Mouse (Mus musculus): ENCODE measurements at regions not wholly inside any gene's neighbourhood (a gene's known extent, or its start where the extent isn't known, plus 50 kb on each side); places are given as distances from the start of the nearest gene placed in this dataset.

DNA sequence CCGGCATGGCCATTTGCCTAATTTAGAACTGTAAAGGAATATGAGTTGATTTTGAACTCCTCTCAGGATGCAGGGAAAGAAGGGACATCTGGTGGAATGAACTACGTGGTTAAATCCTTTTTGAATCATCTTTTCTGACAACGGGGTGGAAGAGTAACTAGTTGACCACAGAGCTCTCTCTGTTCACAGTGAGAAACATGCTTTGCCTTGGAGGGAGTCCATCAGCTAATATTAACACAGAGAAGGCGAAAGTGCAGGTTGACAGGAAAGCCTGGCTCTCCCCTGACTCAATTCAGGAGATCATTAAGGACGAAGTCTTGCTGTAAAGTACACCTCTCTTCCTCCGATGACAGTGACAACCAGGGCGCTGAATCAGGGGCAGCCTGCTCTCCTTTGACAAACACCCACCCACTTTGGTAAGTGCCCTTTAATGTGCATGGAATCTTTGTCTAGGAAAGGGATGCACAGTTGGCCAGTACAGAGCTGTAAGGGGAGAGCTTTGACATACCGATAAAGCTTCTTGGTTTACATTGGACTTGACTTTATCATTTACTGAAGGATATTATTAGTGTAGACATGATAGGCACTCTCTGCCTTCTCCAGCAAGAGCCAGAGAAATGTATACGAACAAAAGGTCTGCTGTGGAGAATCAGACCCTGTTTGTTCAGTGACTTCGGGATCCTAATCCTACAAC lies 480.3 kb downstream of the Gm10295 start:
- no peak for DNase-seq (ENCODE audit: low spot score)

DNA sequence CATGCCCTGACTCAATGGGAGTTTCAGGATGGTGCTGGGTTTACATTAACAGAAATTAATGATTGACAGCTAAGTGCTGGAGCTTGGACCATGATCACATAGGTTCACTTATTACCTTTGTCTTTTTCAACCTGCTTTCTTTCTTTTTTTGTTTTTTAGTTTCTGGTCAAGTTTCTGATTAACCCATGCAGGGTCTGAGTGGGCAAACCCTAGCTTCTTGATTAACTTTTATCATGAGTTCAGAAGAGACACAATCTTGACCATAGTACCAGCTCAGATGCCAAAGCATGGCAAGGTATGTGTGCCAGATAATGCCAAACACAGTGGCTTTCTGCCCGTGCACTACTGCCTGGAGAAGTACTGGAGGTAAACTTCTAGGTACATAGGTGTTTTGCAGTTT lies 482.2 kb downstream of the Gm10295 start:
- WGBS, result 78% methylated on average over 1 of the region's 1 CpGs
- Histone ChIP-seq H3K27me3 (ENCODE audit: low read depth, poor library complexity, severe bottlenecking) (no peaks in the 10 kb centered on the region), H3K4me1 (peaks cover 9% of the 10 kb centered on the region), H3K27ac (replicated peaks) (no peak overlapping the region), H3K9me3 (replicated peaks) (no peaks in the 10 kb centered on the region), H3K4me3 (no peak overlapping the region), H3K36me3 (no peaks in the 10 kb centered on the region)
- no peak for DNase-seq (ENCODE audit: low spot score)

More for the DNA sequence above, 480.3 kb downstream of the Gm10295 start:
- no peaks in the 10 kb centered on the region for H3K36me3 ChIP-seq
- H3K9me3 ChIP-seq (replicated peaks), result no peaks in the 10 kb centered on the region
- no peak overlapping the region for H3K27ac ChIP-seq (replicated peaks)
- peaks cover 9% of the 10 kb centered on the region for H3K4me1 ChIP-seq
- H3K27me3 ChIP-seq (ENCODE audit: low read depth, poor library complexity, severe bottlenecking), result no peaks in the 10 kb centered on the region
- 74% methylated on average over 10 of the region's 10 CpGs for WGBS
- H3K4me3 ChIP-seq, result no peak overlapping the region

DNA sequence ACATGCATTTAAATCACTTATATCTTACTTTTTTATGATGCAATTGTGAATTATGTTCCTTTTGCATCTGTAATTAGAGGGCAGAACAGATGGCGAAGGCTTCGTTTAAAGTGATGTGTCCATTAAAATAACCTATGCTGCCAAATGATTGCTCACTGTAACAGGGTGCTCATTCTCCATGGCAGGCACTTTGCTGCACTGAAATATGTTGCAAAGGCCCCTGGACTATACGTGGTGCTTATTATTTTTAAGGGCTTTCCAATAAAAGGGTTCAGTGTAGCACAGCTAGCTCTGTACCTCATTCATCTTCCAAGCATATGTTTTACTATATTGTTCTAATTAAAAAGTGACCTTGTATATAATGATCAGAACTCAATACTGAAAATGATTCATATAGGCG lies 491.3 kb downstream of the Gm10295 start:
- 92% methylated on average over 4 of the region's 4 CpGs for WGBS
- Histone ChIP-seq H3K4me3 (no peak overlapping the region), H3K27ac (replicated peaks) (no peak overlapping the region)

DNA sequence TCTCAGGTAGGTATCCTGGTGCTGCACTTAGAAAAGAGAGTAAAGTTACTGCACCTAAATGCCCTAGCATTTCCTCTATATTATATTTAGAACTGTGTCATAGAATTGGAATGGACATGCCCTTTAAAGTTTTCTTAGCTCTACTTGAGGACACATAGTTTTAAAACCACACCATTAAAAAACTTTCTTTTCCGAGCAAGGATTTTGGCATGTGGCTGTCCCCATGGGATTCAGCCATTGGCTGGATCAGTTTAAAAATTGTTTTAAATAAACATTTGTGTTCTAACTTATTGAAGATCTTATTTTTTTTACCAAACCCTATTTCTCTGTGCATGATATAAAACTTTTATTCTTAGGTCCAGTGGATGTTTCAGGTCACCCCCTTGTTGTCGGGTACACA lies 484.2 kb upstream of the Nr2f2 start:
- no peak for DNase-seq (ENCODE audit: low spot score)
- WGBS, result 84% methylated on average over 2 of the region's 2 CpGs

More for the DNA sequence above, 491.3 kb downstream of the Gm10295 start:
- Histone ChIP-seq H3K27me3 (ENCODE audit: low read depth, poor library complexity, severe bottlenecking) (no peaks in the 10 kb centered on the region), H3K4me1 (no peaks in the 10 kb centered on the region), H3K9me3 (replicated peaks) (no peaks in the 10 kb centered on the region), H3K36me3 (no peaks in the 10 kb centered on the region)
- no peak for DNase-seq (ENCODE audit: low spot score)

DNA sequence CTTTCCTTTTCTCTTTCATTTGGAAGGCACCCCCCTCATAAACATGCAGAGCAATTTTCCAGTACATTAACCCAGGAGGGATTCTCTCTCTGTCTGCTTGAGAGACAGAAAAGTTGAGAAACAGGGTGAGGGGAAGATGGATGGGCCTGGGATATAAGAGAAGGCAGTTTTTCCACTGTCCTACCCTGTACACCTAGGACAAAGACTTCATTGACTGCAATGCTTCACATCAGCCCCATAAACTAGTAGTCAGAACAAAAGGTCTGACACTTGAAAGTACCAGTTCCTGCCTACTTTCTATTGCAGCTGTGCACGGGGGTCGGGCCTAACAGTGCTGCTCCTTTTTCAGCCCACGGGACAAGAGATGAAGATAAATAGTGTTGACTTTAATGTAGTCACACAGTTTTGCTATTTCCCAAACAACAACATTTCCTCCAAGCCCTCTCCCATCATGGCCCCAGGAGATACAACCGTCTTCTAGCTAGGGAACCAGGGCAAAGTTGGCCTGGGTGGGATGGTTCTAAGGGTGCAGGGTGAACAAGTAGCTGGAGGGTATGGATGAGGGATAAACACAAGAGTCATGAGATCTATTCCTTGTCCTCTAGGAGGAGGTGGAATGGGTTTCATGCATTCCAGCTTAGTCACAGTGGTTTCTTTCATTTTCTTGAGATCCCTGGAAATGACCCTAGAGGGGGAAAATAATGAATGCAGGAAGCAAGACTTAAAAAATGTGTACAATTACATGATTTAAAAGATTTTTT lies 481.7 kb upstream of the Nr2f2 start:
- Histone ChIP-seq H3K4me1 (peaks cover 28% of the 10 kb centered on the region), H3K4me3 (no peak overlapping the region), H3K36me3 (no peaks in the 10 kb centered on the region), H3K9me3 (replicated peaks) (no peaks in the 10 kb centered on the region), H3K27me3 (ENCODE audit: low read depth, poor library complexity, severe bottlenecking) (peaks cover 18% of the 10 kb centered on the region), H3K27ac (replicated peaks) (no peak overlapping the region)
- WGBS, result 66% methylated on average over 4 of the region's 4 CpGs
- DNase-seq (ENCODE audit: low spot score), result no peak

More for the DNA sequence above, 484.2 kb upstream of the Nr2f2 start:
- no peaks in the 10 kb centered on the region for H3K36me3 ChIP-seq
- H3K27me3 ChIP-seq (ENCODE audit: low read depth, poor library complexity, severe bottlenecking), result peaks cover 18% of the 10 kb centered on the region
- H3K4me3 ChIP-seq, result no peak overlapping the region
- no peak overlapping the region for H3K27ac ChIP-seq (replicated peaks)
- no peaks in the 10 kb centered on the region for H3K9me3 ChIP-seq (replicated peaks)
- peaks cover 19% of the 10 kb centered on the region for H3K4me1 ChIP-seq

DNA sequence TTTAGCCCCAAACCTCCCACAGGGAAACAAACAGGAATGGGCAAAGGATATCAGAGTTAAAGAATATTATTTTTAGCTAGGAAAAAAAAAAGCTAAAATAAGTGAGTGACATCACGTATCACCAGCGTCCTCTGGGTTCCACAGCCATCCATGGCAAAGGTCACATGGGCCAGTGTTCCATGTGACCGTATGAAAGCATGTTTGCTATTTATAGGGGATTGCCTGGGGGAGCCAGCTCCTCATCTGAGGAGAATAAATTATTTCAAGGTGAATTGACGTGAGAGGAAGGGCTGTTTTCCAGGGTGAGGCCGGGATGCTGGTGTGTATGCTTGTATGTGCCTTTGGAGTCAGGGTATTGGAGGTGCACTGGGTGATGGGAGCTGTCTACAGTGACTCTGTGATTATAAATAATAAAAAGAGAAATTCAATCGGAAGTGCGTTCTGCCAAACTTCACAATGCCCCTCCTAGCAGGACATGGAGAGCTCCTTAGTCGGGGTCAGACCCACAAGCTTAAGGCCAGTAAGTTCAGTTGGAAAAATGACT lies 481.0 kb upstream of the Nr2f2 start:
- H3K27me3 ChIP-seq (ENCODE audit: low read depth, poor library complexity, severe bottlenecking), result peaks cover 18% of the 10 kb centered on the region
- no peaks in the 10 kb centered on the region for H3K36me3 ChIP-seq
- no peaks in the 10 kb centered on the region for H3K9me3 ChIP-seq (replicated peaks)
- no peak for DNase-seq (ENCODE audit: low spot score)
- H3K27ac ChIP-seq (replicated peaks), result no peak overlapping the region
- no peak overlapping the region for H3K4me3 ChIP-seq
- peaks cover 28% of the 10 kb centered on the region for H3K4me1 ChIP-seq
- 76% methylated on average over 8 of the region's 8 CpGs for WGBS

DNA sequence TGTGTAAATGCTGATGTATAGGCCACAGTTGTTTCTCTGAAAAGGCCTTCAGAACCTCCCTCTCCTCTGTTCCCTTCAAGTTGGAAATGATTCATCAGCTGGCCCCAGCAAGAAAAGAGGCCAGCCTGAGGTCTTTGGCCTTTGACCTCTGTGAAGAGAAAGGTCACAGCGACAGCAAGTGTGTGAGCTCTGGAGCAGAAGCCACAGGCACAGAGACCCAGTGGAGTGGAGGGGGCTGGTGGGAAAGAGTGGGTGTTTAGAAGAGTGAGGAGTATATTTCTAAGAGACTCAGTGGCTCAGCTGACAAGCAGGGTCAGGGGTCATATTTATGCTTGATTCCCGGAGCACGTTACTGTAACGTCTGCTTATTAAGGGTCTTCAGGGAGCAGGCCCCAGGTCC lies 479.5 kb upstream of the Nr2f2 start:
- Histone ChIP-seq H3K27ac (replicated peaks) (peak overlapping the region; percentile 59; the same call in 1 of the 2 replicates), H3K36me3 (no peaks in the 10 kb centered on the region), H3K27me3 (ENCODE audit: low read depth, poor library complexity, severe bottlenecking) (peaks cover 18% of the 10 kb centered on the region), H3K4me3 (no peak overlapping the region), H3K9me3 (replicated peaks) (no peaks in the 10 kb centered on the region), H3K4me1 (peaks cover 28% of the 10 kb centered on the region)
- WGBS, result 7% methylated on average over 4 of the region's 4 CpGs
- DNase-seq (ENCODE audit: low spot score), result peak; percentile 77

DNA sequence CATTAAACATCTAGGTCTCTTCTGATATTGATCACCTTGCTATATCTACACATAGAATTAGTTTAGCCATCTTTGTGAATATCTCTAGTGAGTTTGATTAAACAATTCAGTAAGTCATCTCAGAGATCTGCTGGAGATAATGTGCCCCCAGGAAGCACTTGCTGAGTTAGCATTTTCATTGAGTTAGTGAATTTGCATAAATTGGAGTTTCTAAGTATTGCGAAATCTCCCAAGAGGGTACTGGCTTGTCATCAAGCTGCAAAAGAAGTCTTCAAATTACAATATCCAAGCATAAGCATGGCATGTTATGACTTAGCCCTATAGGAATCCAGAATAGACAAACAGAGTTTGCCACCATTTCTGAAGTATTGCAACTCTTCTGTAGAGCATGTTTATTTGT lies 473.6 kb upstream of the Nr2f2 start:
- H3K9me3 ChIP-seq (replicated peaks), result no peaks in the 10 kb centered on the region
- peaks cover 3% of the 10 kb centered on the region; the same call in 1 of the 2 replicates for H3K4me1 ChIP-seq
- H3K4me3 ChIP-seq, result no peak overlapping the region
- WGBS, result 91% methylated on average over 1 of the region's 1 CpGs
- H3K27ac ChIP-seq (replicated peaks), result no peak overlapping the region
- no peaks in the 10 kb centered on the region for H3K36me3 ChIP-seq
- no peak for DNase-seq (ENCODE audit: low spot score)
- H3K27me3 ChIP-seq (ENCODE audit: low read depth, poor library complexity, severe bottlenecking), result no peaks in the 10 kb centered on the region; the same call in none of the 2 replicates

DNA sequence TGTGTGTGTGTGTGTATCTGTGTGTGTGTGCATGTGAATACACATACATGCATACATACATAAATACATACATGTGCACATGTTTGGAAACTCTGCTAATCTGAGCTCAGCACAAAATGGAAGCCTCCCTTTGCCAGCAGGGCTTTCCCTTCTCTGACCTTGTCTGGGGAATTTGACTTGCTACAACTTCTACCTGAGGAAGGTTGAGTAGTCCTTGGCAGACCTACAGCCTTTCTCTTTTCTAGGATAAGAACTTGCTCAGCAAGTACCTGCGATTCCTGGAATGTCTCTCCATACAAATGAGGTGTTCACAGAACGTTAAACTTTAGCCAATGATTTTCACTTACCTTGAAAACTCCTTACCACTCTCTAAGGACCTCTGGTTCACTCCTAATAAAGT lies 472.7 kb upstream of the Nr2f2 start:
- Histone ChIP-seq H3K4me1 (no peaks in the 10 kb centered on the region), H3K4me3 (no peak overlapping the region), H3K9me3 (replicated peaks) (no peaks in the 10 kb centered on the region), H3K27me3 (ENCODE audit: low read depth, poor library complexity, severe bottlenecking) (no peaks in the 10 kb centered on the region; the same call in none of the 2 replicates), H3K27ac (replicated peaks) (no peak overlapping the region), H3K36me3 (no peaks in the 10 kb centered on the region)
- no peak for DNase-seq (ENCODE audit: low spot score)
- 95% methylated on average over 2 of the region's 2 CpGs for WGBS

DNA sequence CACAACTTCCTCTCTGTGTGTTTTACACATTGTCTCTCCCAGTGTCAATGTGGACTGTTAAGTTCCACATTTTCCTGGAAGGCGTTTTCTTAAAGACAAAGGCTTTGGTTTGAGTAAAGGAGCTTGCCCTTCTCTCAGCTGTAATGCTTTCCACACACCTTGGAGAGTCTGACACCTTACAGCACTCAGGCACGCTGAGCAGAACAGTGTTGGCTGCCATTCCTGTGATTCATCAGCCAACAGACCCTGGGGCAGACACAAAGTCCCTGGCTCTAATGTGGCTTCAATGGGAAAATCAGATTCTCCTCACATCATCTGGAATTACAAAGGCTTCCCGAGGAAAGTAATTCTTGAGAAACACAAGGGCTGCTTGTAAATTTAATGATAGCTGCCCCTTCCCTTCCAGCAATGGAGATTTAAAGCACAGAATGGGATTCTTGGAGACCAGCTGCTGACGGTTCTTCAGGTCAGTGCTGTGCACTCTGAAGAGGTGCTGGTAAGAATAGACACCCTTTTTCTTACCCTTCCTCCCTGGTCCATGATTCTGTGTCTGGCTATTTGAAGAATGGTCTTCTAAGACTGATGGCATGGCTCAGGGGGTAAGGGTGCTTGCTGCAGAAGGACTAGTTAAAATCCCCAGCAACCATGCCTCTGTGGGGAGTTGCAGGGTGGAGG lies 468.4 kb upstream of the Nr2f2 start:
- no peak overlapping the region for H3K27ac ChIP-seq (replicated peaks)
- DNase-seq (ENCODE audit: low spot score), result no peak
- no peaks in the 10 kb centered on the region for H3K9me3 ChIP-seq (replicated peaks)
- H3K4me1 ChIP-seq, result no peaks in the 10 kb centered on the region
- WGBS, result 71% methylated on average over 4 of the region's 4 CpGs
- H3K36me3 ChIP-seq, result no peaks in the 10 kb centered on the region
- no peak overlapping the region for H3K4me3 ChIP-seq
- no peaks in the 10 kb centered on the region for H3K27me3 ChIP-seq (ENCODE audit: low read depth, poor library complexity, severe bottlenecking)

DNA sequence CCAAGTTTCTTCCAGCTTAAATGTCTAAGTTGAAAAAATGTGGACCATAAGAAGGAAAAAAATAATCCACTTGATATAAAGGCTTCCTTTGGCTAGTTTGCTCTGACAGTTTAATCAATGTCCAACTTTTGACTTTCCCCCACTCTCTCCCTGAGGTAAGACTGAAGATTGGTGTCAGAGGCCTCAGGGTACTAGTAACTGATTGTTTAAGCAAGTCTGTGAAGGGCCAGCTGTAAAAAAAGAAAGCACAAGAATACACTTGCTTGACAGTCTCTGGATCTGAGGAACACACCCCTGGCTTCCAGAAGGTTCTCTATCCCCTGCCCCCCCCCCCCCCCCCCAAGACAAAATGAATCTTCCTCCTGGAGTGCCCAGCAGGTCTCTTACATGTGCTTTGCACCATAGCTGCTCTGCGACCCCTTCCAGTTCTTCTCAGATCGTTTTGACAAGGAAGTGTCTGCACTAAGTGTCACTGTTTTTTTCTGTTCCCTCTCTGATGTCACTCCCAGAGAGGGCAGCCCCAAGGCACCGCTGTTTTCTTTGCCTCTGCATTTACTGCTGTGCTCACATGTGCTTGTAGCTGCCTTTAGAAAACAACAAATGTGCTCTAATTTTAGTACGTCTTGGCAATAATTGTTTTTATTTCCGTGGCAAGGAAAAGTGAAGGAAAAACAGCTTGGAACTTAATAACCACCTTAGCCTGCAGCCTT lies 462.1 kb upstream of the Nr2f2 start:
- DNase-seq (ENCODE audit: low spot score), result no peak
- Histone ChIP-seq H3K9me3 (replicated peaks) (no peaks in the 10 kb centered on the region), H3K4me1 (no peaks in the 10 kb centered on the region), H3K36me3 (no peaks in the 10 kb centered on the region), H3K27me3 (ENCODE audit: low read depth, poor library complexity, severe bottlenecking) (no peaks in the 10 kb centered on the region), H3K27ac (replicated peaks) (no peak overlapping the region), H3K4me3 (no peak overlapping the region)
- 65% methylated on average over 5 of the region's 5 CpGs for WGBS

DNA sequence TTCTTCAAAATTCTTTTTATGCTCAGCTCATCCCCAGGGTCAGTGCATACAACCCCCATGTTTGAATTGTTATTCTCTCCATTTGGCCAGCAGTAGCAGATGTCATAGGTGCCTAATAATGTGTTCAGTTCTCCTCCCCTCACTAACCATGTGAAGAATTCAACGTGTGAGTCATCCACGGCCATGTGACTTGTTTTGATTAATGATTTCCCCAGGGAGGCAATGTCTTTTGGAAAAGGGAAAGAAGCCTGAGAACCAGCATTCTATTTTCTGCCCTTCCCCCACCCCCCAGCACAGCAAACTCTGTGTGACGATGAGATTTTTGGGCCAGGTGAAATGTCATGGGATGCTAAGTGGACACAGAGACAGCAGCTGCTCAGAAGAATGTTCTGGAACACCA lies 459.5 kb upstream of the Nr2f2 start:
- no peaks in the 10 kb centered on the region for H3K27me3 ChIP-seq (ENCODE audit: low read depth, poor library complexity, severe bottlenecking)
- H3K36me3 ChIP-seq, result no peaks in the 10 kb centered on the region
- H3K4me1 ChIP-seq, result peaks cover 6% of the 10 kb centered on the region
- H3K27ac ChIP-seq (replicated peaks), result no peak overlapping the region
- 80% methylated on average over 3 of the region's 3 CpGs for WGBS
- H3K9me3 ChIP-seq (replicated peaks), result no peaks in the 10 kb centered on the region
- H3K4me3 ChIP-seq, result no peak overlapping the region
- no peak for DNase-seq (ENCODE audit: low spot score)
